Mouse (Mus musculus): ENCODE results near the gene Snx29. TPM values are rescaled to one million over a fixed set of nuclear protein-coding genes. Genes with fewer than 3 reads are reported as not detected.
"Not testable (repeated sequence)": the region's sequence is repeated elsewhere in the genome, so short reads cannot be mapped to it uniquely, and the experiment has no call there.

Gene Snx29
- total and polyA plus RNA-seq, 3 experiments, result 1.2 to 3.2 (median 3.1) TPM

DNA sequence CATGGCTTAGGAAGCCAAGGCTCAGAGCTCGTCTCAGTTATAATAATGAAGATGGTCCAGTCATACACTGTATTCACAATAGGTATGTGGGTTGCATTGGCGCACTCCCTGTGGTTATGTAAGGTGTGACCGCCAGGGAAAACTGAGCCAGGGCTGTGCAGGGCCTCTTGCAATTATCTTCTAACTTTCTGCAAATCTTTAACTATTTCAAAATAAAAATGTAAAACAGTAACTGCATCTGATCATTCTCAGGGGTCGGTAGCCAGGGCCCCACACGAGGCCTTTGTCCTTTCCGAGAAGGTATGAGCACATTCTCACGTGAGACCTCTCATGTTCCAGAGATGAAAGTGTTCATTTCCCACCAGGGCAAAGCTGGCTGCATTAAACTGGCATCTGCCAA, 185.6 kb downstream of the Snx29 start:
- dilution Hi-C loops (cut with MboI; ENCODE audit: extremely low pct_ligation_motif_present, extremely low pct_unique_long_range_greater_than_20kb, low sequenced_read_pairs), result no loop called here

GRCm38 (mm10) chr16:11510416-11510815, 187.7 kb downstream of the Snx29 start:
- no peak for DNase-seq (ENCODE audit: extremely low read depth)
- no peak overlapping the region for H3K9ac ChIP-seq (ENCODE audit: insufficient read depth, low read depth)
- H3K4me2 ChIP-seq (ENCODE audit: insufficient read depth, low read depth, poor library complexity, severe bottlenecking), result no peak overlapping the region
- no peaks in the 10 kb centered on the region for H3K9me3 ChIP-seq (replicated peaks; ENCODE audit: low read length)
- H3K79me2 ChIP-seq (replicated peaks; ENCODE audit: control insufficient read depth, extremely low read depth, insufficient read depth, poor library complexity, severe bottlenecking), result no peaks in the 10 kb centered on the region
- H3K4me3 ChIP-seq (replicated peaks in 1 of 3; ENCODE audit: low read depth in 2 of 3, low read length in 2 of 3, poor library complexity in 1 of 3), result no peak overlapping the region
- H3K27me3 ChIP-seq (replicated peaks), result no peaks in the 10 kb centered on the region
- H3K27ac ChIP-seq (ENCODE audit: insufficient read depth, low read depth), result no peak overlapping the region
- dilution Hi-C loops (cut with MboI; ENCODE audit: extremely low pct_ligation_motif_present, extremely low pct_unique_long_range_greater_than_20kb, low sequenced_read_pairs) (no loop called here), in situ Hi-C loops (cut with MboI; ENCODE audit: low pct_ligation_motif_present, low pct_unique_long_range_greater_than_20kb, low sequenced_read_pairs) (no loop called here)
- H3K36me3 ChIP-seq (replicated peaks in 1 of 2; ENCODE audit: control insufficient read depth in 1 of 2, insufficient read depth in 1 of 2, low read length in 1 of 2), result peaks cover 0 to 2% of the 10 kb centered on the region in 2 experiments
- H3K4me1 ChIP-seq (ENCODE audit: control insufficient read depth in 1 of 2, insufficient read depth in 2 of 2), result peaks cover 9 to 34% of the 10 kb centered on the region in 2 experiments
- TF ChIP-seq NELFE (IDR thresholded peaks at IDR 0.05; ENCODE audit: low read depth, low read length), result no peak
- TF ChIP-seq POLR2AphosphoS2 (IDR thresholded peaks at IDR 0.05; ENCODE audit: low read depth, low read length), result no peak
- TF ChIP-seq CTCF (conservative IDR thresholded peaks at IDR 0.05 in 1 of 2, IDR thresholded peaks at IDR 0.05 in 1 of 2; ENCODE audit: low read depth in 2 of 2, low read length in 2 of 2), result no peak
- TF ChIP-seq ZMIZ1 (IDR thresholded peaks at IDR 0.05; ENCODE audit: low read depth, low read length), result no peak
- no peak for TF ChIP-seq TCF12 (IDR thresholded peaks at IDR 0.05; ENCODE audit: low read depth, low read length)
- no peak for TF ChIP-seq POLR2A (IDR thresholded peaks at IDR 0.05; ENCODE audit: low read depth, low read length)

More for the DNA sequence above, 185.6 kb downstream of the Snx29 start:
- H3K27me3 ChIP-seq (replicated peaks), result no peaks in the 10 kb centered on the region
- H3K27ac ChIP-seq (ENCODE audit: insufficient read depth, low read depth), result no peak overlapping the region
- H3K4me3 ChIP-seq (replicated peaks in 1 of 3; ENCODE audit: low read depth in 2 of 3, low read length in 2 of 3, poor library complexity in 1 of 3), result no peak overlapping the region
- TF ChIP-seq KAT2A (IDR thresholded peaks at IDR 0.05; ENCODE audit: insufficient replicate concordance, low read length), result no peak
- no peak for TF ChIP-seq POLR2AphosphoS2 (IDR thresholded peaks at IDR 0.05; ENCODE audit: low read depth, low read length)
- no peak for TF ChIP-seq NRF1 (IDR thresholded peaks at IDR 0.05; ENCODE audit: low read depth, low read length)
- TF ChIP-seq NELFE (IDR thresholded peaks at IDR 0.05; ENCODE audit: low read depth, low read length), result no peak
- no peak for TF ChIP-seq ELF1 (IDR thresholded peaks at IDR 0.05; ENCODE audit: low read depth, low read length)
- no peak for TF ChIP-seq RAD21 (IDR thresholded peaks at IDR 0.05; ENCODE audit: low read depth, low read length)
- TF ChIP-seq MAZ (IDR thresholded peaks at IDR 0.05; ENCODE audit: low read depth, low read length), result no peak
- TF ChIP-seq ETS1 (conservative IDR thresholded peaks at IDR 0.05; ENCODE audit: low read depth, low read length), result no peak
- TF ChIP-seq BHLHE40 (IDR thresholded peaks at IDR 0.05; ENCODE audit: low read depth, low read length), result no peak
- in situ Hi-C loops (cut with MboI; ENCODE audit: low pct_ligation_motif_present, low pct_unique_long_range_greater_than_20kb, low sequenced_read_pairs), result no loop called here
- H3K79me2 ChIP-seq (replicated peaks; ENCODE audit: control insufficient read depth, extremely low read depth, insufficient read depth, poor library complexity, severe bottlenecking), result no peaks in the 10 kb centered on the region
- peaks cover 12 to 43% of the 10 kb centered on the region in 2 experiments for H3K4me1 ChIP-seq (ENCODE audit: control insufficient read depth in 1 of 2, insufficient read depth in 2 of 2)
- H3K36me3 ChIP-seq (replicated peaks in 1 of 2; ENCODE audit: control insufficient read depth in 1 of 2, insufficient read depth in 1 of 2, low read length in 1 of 2), result peaks cover 0 to 2% of the 10 kb centered on the region in 2 experiments
- no peak overlapping the region for H3K4me2 ChIP-seq (ENCODE audit: insufficient read depth, low read depth, poor library complexity, severe bottlenecking)
- DNase-seq (ENCODE audit: extremely low read depth), result no peak
- H3K9ac ChIP-seq (ENCODE audit: insufficient read depth, low read depth), result no peak overlapping the region
- no peaks in the 10 kb centered on the region for H3K9me3 ChIP-seq (replicated peaks; ENCODE audit: low read length)

DNA sequence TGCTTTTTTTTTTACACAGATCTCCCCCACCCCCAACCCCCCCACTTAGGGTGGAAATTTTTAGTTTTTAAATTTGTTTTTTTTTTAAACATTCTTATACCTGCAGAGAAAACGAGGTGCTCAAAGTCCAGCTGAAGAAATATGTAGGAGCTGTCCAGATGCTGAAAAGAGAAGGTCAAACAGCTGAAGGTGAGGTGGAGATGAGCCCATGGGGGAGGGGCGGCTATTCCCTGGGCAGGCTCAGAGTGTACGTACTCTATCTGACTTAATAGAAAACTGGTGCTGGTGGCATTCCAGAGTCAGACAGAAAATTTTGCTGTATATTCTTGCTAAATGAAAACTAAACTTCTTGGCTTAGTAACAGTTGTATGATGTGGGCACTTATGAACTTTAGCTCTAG, 188.1 kb downstream of the Snx29 start:
- in situ Hi-C loops (cut with MboI; ENCODE audit: low pct_ligation_motif_present, low pct_unique_long_range_greater_than_20kb, low sequenced_read_pairs), result no loop called here
- Histone ChIP-seq H3K4me3 (replicated peaks in 1 of 3; ENCODE audit: low read depth in 2 of 3, low read length in 2 of 3, poor library complexity in 1 of 3) (no peak overlapping the region), H3K27ac (ENCODE audit: insufficient read depth, low read depth) (no peak overlapping the region), H3K9ac (ENCODE audit: insufficient read depth, low read depth) (no peak overlapping the region), H3K9me3 (replicated peaks; ENCODE audit: low read length) (no peaks in the 10 kb centered on the region), H3K4me1 (ENCODE audit: control insufficient read depth in 1 of 2, insufficient read depth in 2 of 2) (peaks cover 4 to 30% of the 10 kb centered on the region in 2 experiments), H3K27me3 (replicated peaks) (no peaks in the 10 kb centered on the region), H3K79me2 (replicated peaks; ENCODE audit: control insufficient read depth, extremely low read depth, insufficient read depth, poor library complexity, severe bottlenecking) (no peaks in the 10 kb centered on the region), H3K36me3 (replicated peaks in 1 of 2; ENCODE audit: control insufficient read depth in 1 of 2, insufficient read depth in 1 of 2, low read length in 1 of 2) (peaks cover 0 to 2% of the 10 kb centered on the region in 2 experiments), H3K4me2 (ENCODE audit: insufficient read depth, low read depth, poor library complexity, severe bottlenecking) (no peak overlapping the region)
- dilution Hi-C loops (cut with MboI; ENCODE audit: extremely low pct_ligation_motif_present, extremely low pct_unique_long_range_greater_than_20kb, low sequenced_read_pairs), result no loop called here
- TF ChIP-seq ZMIZ1 (IDR thresholded peaks at IDR 0.05; ENCODE audit: low read depth, low read length) (no peak), SMC3 (IDR thresholded peaks at IDR 0.05; ENCODE audit: low read depth, low read length) (no peak), UBTF (IDR thresholded peaks at IDR 0.05; ENCODE audit: low read depth, low read length) (no peak), ZC3H11A (IDR thresholded peaks at IDR 0.05; ENCODE audit: low read depth, low read length) (no peak)
- no peak for DNase-seq (ENCODE audit: extremely low read depth)

- dilution Hi-C loops (cut with MboI; ENCODE audit: extremely low pct_ligation_motif_present, extremely low pct_unique_long_range_greater_than_20kb, low sequenced_read_pairs); H3K36me3 ChIP-seq (replicated peaks in 1 of 2; ENCODE audit: control insufficient read depth in 1 of 2, insufficient read depth in 1 of 2, low read length in 1 of 2); H3K4me3 ChIP-seq (replicated peaks in 1 of 3; ENCODE audit: low read depth in 2 of 3, low read length in 2 of 3, poor library complexity in 1 of 3); DNase-seq (ENCODE audit: extremely low read depth); H3K4me2 ChIP-seq (ENCODE audit: insufficient read depth, low read depth, poor library complexity, severe bottlenecking); H3K27ac ChIP-seq (ENCODE audit: insufficient read depth, low read depth); in situ Hi-C loops (cut with MboI; ENCODE audit: low pct_ligation_motif_present, low pct_unique_long_range_greater_than_20kb, low sequenced_read_pairs); H3K79me2 ChIP-seq (replicated peaks; ENCODE audit: control insufficient read depth, extremely low read depth, insufficient read depth, poor library complexity, severe bottlenecking); H3K27me3 ChIP-seq (replicated peaks); H3K9ac ChIP-seq (ENCODE audit: insufficient read depth, low read depth); H3K9me3 ChIP-seq (replicated peaks; ENCODE audit: low read length): not testable (repeated sequence)
- H3K4me1 ChIP-seq (ENCODE audit: control insufficient read depth in 1 of 2, insufficient read depth in 2 of 2), result peaks cover 3 to 24% of the 10 kb centered on the region in 2 experiments; a peak in 3 of 4 replicates
Measured at GRCm38 (mm10) chr16:11511696-11512095, 189.0 kb downstream of the Snx29 start.

All from CH12.LX (cell line).